Mouse (Mus musculus) thymus, postnatal 14 days (tissue): ENCODE results near the gene Elmo1.

Experiments used
- DNase-seq: peaks from one replicate; pipeline ENCODE4 v3.0.0; 2021

Elmo1 gene

DNA sequence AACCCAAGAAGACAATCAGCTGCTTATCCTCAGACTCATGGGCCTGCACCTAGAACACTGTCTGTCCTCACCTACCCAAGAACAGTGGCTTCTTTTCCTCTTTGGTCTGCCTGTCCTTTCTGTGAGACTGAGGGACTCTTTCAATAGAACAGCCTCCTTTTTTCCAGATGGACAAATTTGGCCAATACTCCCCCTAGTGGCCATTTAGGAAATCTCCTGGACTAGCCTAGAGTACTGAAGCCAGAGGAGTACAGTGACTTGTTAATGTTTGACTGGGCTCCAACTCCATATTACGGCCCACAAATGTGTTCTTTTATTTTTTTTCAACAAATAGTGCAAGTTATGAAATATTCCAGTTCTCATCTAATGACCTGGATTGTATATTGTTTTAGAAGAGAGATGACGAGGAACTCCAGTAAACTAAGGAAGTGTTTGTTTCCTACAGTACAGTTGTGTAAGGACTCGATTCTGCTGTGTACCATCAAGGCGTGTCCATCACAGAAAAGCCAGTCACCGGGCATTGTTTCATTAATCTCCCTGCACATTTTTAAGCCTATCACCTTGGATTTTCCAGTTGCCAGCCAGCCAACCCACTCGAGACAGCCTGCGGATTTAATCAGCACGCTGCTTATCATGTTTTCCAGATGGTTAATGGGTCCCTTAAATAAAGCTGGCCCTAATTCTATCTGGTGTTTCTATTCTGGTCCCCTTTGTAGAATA, 399.5 kb downstream of the Elmo1 start:
- DNase-seq: peak; percentile 29

DNA sequence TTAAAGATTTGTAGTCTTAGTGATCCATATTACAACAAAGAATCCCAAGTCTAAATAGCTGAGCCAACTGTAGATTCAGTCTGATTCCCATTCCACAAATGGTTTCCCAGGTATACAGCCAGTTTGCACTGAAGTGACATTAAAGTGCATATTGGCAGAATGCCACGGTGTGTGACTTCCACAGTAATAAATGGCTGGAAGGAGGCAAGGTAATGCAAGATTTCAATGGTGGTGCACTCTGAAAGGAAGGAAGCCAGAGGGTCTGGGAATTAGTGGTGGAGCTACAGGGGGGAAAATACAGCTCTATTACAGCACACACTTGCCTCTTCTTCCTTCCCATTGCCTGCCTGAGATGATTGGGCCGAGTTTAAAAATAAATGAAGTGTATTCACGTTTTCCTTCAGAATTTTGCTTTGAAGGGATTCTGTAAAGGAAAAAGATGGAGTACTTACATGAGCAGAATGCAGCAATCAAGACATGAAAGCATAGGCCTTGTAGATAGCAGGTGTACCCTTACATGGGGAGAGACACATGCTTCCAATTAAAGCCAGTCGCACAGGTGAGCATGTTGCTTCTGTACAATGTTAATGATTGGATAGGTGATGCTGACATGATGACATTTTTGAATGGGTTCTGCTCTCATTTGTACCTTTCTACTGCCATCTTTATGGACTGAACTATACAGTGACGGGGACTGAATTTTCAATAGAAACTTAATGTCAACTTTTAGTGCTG, 400.6 kb downstream of the Elmo1 start:
- no peak for DNase-seq

DNA sequence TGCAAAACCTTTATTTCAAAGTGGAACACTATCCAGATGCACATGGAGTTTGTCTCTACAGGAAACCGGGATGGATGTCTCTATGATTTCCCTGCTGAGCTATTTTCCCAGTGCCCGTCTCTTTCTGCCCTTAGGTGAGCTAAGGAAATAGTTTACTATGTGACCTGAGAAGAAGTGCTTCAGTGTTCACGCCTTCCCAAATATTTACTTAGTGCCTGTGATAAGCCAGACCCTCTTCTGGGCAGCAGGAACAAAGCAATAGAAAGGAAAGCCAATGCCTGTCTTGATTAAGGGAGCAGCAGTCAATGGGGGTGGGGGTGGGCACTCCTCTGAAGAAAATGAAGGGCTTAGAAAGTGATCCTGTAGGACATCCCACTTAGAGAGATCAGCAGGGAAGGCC, 401.3 kb downstream of the Elmo1 start:
- DNase-seq: no peak

DNA sequence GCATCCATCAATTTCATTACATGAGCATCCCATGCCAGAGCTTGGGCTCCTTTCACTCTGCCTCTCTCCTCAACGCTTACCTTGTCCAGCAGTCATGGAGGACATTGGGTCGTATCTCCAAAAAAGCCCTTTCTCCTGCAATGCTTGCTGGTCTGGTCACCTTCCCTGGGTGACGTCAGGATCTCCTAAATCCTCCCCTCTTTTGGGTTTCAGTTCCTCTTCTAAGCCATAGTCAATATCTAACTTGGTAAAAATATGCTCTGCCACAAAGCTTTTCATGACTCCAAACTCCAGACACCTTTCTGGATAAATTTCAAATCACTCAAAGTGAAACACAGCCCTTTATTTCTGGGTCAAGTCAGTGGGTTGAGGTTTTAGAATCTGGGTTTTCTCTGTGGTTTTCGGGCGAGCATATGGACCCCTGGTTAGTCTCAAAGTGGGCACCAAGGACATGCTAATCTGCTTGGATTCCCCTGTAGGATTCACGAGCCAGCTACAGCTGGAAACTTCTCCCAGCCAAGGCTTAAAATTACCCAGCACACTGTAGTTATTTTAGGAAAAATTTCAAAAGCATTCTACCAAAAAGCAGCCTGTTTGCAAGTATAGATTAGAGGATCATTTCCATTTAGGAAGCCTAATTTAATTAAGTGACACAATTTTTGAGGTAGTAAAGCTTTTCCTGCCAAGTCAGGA, 403.8 kb downstream of the Elmo1 start:
- no peak for DNase-seq

DNA sequence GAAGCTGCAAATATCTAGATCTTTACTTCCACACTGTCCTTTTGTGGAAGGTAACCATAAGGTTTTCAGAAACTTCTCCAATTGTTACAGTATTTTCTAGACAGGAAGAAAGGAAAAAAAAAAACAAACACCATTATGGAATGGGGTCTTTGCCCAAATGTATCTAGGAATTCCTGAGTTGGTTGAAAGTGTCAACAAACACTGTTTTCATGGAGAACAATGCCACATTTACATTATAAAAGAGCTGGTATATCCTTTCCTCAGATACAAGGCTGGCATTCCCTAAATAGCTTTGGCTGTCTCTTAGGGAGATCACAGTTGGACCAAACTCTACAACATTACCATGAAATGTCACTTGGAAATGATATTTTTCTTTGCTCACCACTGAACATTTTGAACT, 411.5 kb downstream of the Elmo1 start:
- no peak for DNase-seq

DNA sequence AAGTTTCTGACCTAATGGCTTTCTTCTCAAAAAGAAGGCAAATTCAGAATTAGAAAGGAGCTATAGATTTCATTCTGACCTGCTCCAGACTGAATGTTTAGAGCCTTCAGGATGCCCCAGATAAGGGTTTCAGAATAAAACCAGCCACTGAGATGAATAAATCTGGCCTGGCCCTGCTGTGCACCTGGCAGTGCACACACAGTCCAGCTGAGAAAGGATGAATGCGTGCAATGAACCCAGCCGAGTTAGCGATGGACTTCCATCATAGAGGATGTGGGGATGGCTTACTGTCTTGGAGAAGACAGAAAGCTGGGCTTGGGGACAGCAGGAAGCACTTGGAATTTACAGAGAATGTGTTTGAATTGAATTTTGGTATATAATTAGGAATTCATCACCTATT, 413.0 kb downstream of the Elmo1 start:
- DNase-seq: no peak

DNA sequence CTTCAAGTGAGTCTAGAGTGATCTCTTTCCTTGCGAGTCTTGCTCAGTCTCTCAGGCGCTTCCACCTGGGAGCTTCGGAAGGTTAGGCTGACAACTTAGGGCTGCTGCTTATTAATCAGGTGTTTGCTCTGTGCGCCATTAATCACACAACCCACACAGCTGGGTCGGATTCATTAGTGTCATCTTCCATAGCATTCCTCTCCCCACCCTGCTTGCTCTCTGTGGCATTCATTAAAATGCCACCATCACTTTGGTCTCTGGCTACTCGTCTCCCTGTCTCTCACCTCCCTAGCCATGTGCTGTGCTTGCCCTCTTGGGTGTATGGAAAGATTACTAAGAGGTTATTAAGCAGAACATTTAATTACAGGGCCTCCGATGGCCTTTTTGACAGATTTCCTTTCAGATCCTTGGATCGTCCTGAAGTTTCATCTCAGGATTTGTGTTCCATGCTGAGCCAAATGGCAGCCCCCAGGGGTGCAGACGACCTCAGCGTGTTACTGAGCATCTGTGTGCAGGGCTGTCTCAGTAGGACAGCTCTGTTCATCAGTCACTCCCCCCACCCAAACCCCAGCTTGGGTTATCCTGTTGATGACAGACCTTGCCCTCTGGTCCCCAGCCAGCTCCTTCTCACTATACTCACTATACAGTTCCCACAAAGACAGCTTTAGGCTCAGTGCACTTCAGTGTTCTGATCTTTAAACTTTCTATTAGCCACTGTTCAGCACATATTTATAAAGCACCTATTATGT, 417.2 kb downstream of the Elmo1 start:
- DNase-seq: no peak

DNA sequence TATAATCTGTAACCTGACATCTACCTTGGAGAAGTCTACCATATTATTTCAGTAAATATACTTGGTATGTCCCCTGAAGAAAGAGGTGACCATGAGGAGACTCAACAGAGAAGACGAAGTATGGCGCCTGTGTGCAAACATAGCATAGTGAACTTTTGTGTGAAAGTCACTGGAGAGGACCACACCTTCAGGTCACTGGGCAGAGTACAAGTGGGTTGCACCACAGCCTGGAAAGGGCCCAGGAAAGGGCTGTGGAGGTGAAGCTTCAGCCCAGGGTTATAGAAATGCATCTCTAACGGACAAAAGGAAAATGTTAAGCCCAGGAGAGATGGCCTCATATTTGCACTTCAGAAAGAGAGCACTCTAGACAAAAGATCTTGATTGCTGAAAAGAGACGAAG, 420.6 kb downstream of the Elmo1 start:
- no peak for DNase-seq

DNA sequence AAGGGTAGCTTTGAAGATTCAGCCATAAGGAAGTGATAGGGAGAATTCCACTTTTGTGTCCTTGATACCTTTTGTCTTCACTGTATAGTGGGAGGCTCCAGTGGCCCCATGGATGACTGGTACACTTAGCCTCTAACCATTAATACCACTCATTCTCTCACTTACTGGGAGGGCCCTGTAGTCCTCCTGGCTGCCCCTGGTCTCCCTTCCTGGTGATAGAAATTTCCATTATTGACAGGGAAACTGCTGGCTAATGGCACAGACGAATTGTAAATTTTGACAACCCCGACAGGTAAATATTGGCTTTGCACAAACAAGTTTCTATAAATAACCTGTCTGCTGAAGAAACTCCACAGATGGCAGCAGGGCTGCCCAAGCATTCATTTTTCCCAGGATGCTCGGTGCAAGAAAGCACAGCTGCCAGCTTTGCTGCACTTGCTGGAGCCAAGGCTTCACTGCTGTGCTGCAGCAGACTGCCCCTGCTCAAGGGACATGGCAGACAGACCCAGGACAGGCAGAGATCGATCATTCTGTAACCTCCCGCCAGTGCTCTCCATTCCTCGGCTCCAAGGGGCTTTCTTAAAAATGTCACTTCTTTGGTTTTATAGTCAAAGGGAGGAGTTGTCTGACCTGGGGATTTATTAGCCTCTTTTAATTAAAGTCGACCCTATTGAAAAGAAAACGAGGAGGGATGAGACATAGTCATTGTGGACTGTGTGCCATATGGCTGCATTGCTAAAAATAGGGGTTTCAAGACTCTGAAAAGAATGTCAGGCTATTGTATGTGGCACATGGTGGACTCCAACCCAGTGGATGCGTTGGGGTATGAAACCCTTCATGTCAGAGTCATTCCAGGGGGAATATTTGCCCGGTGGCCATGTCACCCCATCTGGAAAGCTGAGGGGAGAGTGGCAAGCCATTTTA, 422.2 kb downstream of the Elmo1 start:
- DNase-seq: no peak

DNA sequence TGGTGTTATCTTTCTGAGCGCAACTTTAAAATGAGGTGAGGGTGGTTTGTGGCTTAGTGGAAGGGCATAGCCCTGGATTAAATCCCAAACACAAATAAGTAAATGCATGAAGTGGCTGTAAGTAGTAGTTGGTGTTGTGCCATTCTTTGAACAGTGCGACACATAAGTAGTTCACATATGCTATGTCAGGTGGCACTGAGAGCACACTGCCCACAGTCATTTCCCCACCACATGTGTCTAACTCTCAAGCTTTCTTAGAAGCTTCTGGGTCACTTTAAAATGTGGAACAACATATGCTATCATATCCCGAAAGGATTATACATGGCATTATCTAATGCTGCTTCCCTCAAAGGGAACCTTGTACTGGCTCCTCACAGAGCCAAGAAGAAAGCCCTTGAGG, 424.3 kb downstream of the Elmo1 start:
- no peak for DNase-seq

DNA sequence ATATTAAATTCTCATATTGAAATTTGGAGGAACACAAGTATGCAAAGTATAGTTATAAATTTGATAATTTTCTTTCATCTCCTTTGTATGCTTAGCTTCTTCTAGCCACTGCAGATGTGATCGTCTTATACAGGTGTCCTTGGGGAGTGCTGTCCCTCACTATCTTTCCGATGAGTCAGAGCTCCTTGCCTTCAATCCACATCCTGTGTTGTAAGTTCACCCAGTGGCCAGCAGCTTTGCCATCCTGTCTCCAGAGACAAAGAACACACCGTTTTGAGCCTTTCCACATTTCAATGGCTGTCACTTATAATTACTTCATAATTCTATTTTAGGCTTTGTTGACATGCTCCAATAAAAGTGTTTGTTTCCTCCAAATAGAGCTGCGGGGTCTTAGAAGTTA, 425.7 kb downstream of the Elmo1 start:
- no peak for DNase-seq

DNA sequence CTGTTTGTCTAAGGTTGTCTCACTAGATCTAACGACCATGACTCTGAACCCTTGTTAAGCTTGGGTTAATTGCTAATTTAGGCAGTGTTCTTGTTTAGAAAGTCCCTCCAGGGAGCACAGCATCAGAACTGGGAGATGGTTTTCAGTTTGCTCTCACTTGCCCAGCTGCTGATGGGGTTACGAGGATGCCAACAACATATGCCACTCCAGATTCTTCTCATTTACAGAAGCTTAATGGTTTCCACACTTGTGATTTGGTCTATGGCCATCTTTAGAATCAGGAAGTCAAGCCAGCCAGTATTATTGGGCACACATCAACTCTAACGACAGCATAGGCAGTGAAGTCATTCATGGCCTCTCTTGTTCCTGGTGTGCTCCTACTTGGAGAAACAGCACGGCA, 427.3 kb downstream of the Elmo1 start:
- DNase-seq: no peak

DNA sequence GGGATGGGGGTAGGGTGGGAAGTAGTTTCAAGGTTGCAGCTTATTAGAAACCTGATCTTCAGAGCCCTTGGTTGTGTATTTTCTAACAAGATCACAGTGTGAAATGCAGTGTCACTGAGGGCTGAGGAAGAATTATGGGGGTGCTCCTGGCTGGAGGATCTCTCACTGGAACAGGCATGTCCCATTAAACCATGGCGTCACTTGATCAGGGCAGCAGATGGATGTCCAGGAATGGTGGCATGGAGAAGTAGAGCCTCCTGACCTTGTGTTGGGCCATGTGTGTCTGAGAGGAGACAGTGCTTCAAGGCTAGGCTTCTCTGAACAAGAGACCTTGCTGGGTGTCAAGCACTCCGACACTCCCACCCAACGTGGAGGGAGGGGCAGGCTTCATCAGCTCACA, 431.1 kb downstream of the Elmo1 start:
- DNase-seq: no peak

DNA sequence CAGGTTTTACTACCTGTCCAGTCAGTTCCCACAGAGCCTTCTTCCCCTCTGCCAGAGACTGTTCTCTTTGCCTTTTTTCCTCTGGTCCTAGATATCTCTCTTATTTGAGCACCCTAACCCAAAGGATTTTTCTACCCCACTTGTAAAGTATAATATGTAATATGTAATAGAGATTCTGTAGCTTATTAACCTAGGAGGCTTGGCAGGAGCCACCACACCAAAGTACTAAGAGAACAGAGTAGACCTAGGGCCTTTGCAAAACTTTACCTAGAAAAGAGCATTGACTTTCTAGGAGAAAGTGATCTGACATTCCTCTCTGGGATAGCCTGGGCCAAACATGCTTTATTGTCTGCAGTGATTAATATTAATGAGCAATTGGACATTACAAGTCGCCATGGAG, 433.3 kb downstream of the Elmo1 start:
- DNase-seq: no peak

DNA sequence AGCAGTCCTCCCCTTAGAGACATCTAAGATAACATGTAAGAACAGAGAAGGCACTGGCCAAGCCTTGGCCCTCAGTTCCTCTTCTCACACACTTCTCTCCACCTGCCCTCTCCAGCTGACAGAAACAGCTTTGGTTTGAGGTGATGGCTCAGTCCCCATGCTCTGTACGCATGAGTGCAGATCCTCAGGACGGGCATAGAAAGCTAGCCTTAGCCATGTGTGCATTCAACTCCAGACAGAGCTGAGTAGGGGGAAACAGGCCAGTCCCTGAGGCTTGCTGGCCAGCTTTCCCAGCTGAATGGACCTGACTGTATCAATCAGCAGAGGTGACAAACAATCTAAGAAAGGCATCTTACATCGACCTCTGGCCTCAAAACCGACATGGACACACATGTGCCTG, 435.4 kb downstream of the Elmo1 start:
- DNase-seq: no peak

DNA sequence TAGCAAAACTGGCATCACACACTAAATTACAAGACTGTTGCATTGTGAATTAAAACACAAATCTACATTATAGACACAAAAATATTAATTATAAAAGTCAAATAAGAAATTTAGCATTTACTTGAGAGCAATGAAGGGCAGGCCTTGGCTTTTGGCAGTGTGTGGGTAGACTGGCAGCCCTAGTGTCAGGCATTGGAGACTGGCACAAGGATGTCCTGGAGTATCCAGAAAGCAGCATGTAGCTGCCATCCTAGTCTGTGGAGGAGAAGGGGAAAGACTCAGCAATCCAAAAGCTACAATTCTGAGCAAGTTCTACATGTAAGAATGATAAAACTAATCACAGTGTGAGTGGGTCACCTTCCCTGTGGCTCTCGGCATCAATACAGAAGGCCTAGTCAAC, 446.7 kb downstream of the Elmo1 start:
- no peak for DNase-seq

DNA sequence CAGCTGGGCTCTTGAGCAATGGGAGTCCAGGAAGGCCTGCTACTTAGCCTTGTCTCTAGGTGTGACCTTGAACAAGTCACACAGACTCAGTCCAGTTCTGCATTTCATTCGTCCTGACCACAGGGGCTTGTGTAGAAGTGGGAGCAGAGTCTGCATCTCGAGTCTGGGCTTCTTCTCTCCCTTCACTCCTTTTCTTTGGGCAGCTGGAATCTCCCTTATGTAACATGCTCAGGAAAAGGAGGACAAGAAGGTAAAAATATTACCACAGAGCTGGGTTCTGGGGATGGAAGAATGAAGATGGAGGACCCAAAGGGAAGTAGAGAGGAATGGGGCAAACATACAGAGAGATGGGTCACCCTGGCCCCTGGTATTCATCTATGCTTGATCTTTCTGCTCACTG, 447.1 kb downstream of the Elmo1 start:
- DNase-seq: no peak

DNA sequence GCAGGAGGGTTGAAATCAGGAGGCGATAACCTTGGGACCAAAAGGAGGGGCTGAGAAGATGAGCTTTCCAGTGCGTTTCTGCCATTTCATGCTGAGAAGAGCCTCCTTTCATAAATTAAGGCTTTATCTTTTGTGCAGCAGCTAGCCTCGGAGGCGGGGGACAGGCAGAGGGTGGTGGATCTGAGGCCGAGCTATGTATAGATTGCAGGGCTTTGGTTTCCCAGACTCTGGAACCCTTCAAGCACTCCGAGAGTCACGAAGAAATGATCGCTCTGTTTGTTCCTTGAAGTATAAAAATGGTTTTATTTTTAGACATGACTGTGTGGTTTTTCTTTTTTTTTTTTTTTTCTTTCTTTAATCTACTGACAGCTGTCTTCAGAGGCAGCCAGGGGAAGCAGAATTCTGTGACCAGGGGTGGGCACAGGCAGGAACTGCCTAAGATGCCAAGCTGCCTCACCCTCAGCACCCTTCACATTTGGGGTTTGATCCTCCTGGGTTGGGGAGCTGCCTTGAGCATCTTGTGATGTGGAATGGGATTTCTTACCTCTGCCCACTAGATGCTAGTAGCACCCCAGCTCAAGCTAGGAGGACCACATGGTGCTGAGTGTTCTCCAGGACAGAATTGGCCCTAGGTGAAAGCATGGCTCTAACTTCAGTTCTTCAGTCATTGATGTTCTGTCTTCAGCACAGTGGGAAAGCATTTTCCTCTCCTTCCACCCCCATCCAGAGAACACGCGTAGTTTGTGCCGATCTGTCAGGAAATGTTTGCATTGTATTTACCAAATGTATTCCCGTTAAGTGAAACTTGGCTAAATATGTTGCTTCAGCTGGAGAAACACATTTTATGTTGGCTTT, 448.0 kb downstream of the Elmo1 start:
- peak; percentile 33 for DNase-seq

DNA sequence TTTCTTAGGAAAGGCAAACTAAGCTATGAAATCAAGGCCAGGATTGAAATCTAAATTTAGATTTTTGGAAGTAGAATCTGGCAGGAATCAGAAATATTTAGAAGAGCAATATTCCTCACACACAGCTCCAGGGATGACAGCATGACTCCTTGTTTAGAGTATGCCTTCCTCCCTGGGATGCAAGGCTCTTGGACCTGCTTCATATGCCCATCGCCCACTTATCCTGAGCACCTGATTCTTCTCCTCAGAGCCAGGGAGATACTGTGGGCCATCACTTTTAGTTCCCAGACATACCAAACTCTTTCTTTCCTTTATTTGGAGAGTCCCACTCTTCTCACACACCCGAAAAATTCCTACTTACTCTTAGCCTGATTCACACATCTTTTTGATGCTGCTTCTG, 449.2 kb downstream of the Elmo1 start:
- DNase-seq: no peak

DNA sequence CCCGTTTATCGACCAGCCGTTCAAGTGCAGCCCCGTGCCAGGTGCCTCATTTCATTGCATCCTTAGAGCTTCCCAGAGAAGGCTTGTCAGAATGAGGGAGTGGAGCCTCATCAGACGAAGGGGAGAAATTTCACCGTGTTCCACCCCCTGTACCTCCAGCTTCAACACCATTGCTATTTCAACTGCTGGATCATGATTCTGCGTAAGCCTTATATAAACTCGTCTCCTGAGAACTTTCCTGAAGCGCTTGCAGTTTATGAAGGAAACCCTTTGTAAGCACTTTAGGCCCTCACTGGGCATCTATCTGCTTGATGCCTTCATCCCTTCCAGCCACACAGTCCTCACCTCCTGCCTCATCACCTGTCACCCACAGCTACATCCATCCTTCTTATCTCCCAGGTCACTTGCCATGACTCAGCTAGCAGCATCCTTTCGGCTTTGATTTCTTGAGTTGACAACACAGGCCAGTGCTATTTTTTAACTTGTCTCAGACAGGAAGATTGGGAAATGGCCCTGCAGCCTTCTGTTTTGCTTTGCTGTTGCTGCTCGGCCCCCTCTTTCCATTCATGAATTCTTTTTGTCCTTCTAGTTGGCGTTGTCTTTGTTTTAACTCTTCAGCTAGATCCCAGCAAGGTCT, 456.3 kb downstream of the Elmo1 start:
- DNase-seq: no peak

DNA sequence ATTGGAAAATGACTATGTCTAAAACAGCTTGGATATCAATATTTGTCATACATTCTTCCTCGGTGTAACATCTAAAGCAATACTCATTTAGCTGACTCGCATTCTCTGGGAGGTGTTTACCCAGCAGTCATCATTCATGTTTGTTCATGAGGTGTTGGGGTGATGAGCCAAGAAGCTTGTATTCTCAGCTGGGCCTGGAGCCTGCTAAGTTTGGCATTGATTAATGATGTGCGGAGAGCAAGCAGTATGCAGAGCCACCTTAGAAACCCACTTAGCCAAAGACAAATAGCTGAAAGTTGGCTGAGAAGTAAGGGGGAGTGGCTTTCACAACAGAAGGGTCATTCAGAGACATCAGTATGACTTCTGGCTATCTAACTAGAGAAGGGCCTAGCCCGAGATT, 459.6 kb downstream of the Elmo1 start:
- no peak for DNase-seq
